Mouse (Mus musculus): ENCODE results near the gene Igsf3. TPM values are rescaled to one million over a fixed set of nuclear protein-coding genes. Genes with fewer than 3 reads are reported as not detected.

Gene Igsf3
- total and polyA plus RNA-seq, 2 experiments from 2014 or later = 84.2 to 102 TPM

DNA sequence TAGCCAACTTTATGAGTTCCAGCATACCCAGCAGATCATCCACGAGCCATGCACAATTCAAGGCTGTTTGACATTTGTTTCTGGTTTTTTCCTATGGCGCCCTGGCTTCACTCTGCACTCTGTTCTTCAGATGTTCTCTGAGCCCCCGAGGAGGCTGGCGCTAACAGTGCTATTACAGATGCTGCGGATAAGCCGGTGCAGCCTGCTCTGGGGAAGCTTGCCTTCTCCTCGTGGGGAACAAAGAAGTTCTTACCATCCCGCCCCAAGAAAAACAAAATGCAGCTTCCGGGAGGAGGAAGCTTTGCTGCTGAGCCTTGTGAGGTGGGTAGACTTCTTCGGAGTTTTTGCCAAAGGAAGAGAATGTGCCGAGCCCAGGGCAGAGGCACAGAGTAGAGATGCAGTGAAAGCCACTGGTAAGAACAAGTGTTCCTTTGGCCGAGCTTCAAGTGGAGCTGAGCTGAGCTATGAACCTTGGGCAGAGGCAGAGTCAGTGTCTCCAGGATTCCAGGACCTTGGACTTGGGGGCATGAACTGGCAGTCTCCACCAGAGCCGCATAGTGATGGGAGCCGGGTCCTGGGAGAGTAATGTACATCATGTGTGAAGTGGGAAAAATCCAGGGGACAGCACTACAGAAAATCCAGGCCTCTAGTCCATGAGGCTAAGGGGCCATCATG lies 125.3 kb downstream of the Igsf3 start:
- no peak overlapping the region for H3K4me2 ChIP-seq (ENCODE audit: low read depth, low read length, poor library complexity, severe bottlenecking)
- H3K4me1 ChIP-seq (ENCODE audit: insufficient read depth, low read length) = no peaks in the 10 kb centered on the region; the same call in 1 of the 2 replicates
- 31% methylated on average over 14 of the region's 14 CpGs for WGBS
- no peaks in the 10 kb centered on the region for H3K27me3 ChIP-seq (ENCODE audit: insufficient read depth, low read length)
- no peak for DNase-seq (ENCODE audit: low spot score)
- no peak overlapping the region for H3K9ac ChIP-seq (replicated peaks; ENCODE audit: low read length, poor library complexity, severe bottlenecking)
- no peak for TF ChIP-seq CTCF (IDR thresholded peaks at IDR 0.05)
- no peak overlapping the region for H3K27ac ChIP-seq (ENCODE audit: low read depth, low read length)
- H3K4me3 ChIP-seq (ENCODE audit: low read depth, low read length) = no peak overlapping the region
- H3K36me3 ChIP-seq (ENCODE audit: insufficient read depth, low read length) = no peaks in the 10 kb centered on the region
- no peak for ATAC-seq (ENCODE audit: low FRiP score)
- no peaks in the 10 kb centered on the region for H3K9me3 ChIP-seq (ENCODE audit: low read length)

- Histone ChIP-seq H3K27ac (ENCODE audit: low read depth, low read length) (no peak overlapping the region), H3K27me3 (ENCODE audit: insufficient read depth, low read length) (no peaks in the 10 kb centered on the region; the same call in 1 of the 2 replicates), H3K4me2 (ENCODE audit: low read depth, low read length, poor library complexity, severe bottlenecking) (no peak overlapping the region), H3K9me3 (ENCODE audit: low read length) (no peaks in the 10 kb centered on the region), H3K36me3 (ENCODE audit: insufficient read depth, low read length) (no peaks in the 10 kb centered on the region), H3K4me1 (ENCODE audit: insufficient read depth, low read length) (no peaks in the 10 kb centered on the region; the same call in 1 of the 2 replicates), H3K4me3 (ENCODE audit: low read depth, low read length) (no peak overlapping the region), H3K9ac (replicated peaks; ENCODE audit: low read length, poor library complexity, severe bottlenecking) (no peak overlapping the region)
- ATAC-seq (ENCODE audit: low FRiP score) (peak; percentile 76), DNase-seq (ENCODE audit: low spot score) (peak; percentile 92)
- WGBS = 27% methylated on average over 5 of the region's 5 CpGs
- TF ChIP-seq CTCF (IDR thresholded peaks at IDR 0.05) = peak; percentile 82
These were observed 129.3 kb downstream of the Igsf3 start for GRCm38 (mm10) chr3:101506179-101506578.

GRCm38 (mm10) chr3:101506970-101507702 lies 130.3 kb downstream of the Igsf3 start:
- no peak for TF ChIP-seq CTCF (IDR thresholded peaks at IDR 0.05)
- H3K36me3 ChIP-seq (ENCODE audit: insufficient read depth, low read length) = no peaks in the 10 kb centered on the region
- WGBS = 77% methylated on average over 13 of the region's 14 CpGs
- no peak overlapping the region for H3K4me3 ChIP-seq (ENCODE audit: low read depth, low read length)
- no peaks in the 10 kb centered on the region; the same call in 1 of the 2 replicates for H3K27me3 ChIP-seq (ENCODE audit: insufficient read depth, low read length)
- H3K9me3 ChIP-seq (ENCODE audit: low read length) = no peaks in the 10 kb centered on the region
- H3K27ac ChIP-seq (ENCODE audit: low read depth, low read length) = no peak overlapping the region
- H3K4me2 ChIP-seq (ENCODE audit: low read depth, low read length, poor library complexity, severe bottlenecking) = no peak overlapping the region
- H3K9ac ChIP-seq (replicated peaks; ENCODE audit: low read length, poor library complexity, severe bottlenecking) = no peak overlapping the region
- DNase-seq (ENCODE audit: low spot score) (no peak), ATAC-seq (ENCODE audit: low FRiP score) (no peak)
- no peaks in the 10 kb centered on the region; the same call in 1 of the 2 replicates for H3K4me1 ChIP-seq (ENCODE audit: insufficient read depth, low read length)

- TF ChIP-seq CTCF (IDR thresholded peaks at IDR 0.05) = no peak
- no peaks in the 10 kb centered on the region for H3K9me3 ChIP-seq (ENCODE audit: low read length)
- H3K4me2 ChIP-seq (ENCODE audit: low read depth, low read length, poor library complexity, severe bottlenecking) = no peak overlapping the region
- H3K9ac ChIP-seq (replicated peaks; ENCODE audit: low read length, poor library complexity, severe bottlenecking) = no peak overlapping the region
- H3K4me1 ChIP-seq (ENCODE audit: insufficient read depth, low read length) = no peaks in the 10 kb centered on the region; the same call in 1 of the 2 replicates
- no peaks in the 10 kb centered on the region; the same call in 1 of the 2 replicates for H3K27me3 ChIP-seq (ENCODE audit: insufficient read depth, low read length)
- no peak for ATAC-seq (ENCODE audit: low FRiP score)
- no peak overlapping the region for H3K4me3 ChIP-seq (ENCODE audit: low read depth, low read length)
- 78% methylated on average over 3 of the region's 3 CpGs for WGBS
- DNase-seq (ENCODE audit: low spot score) = no peak
- H3K27ac ChIP-seq (ENCODE audit: low read depth, low read length) = no peak overlapping the region
- H3K36me3 ChIP-seq (ENCODE audit: insufficient read depth, low read length) = no peaks in the 10 kb centered on the region
These were observed 130.9 kb downstream of the Igsf3 start for GRCm38 (mm10) chr3:101507766-101508165.

DNA sequence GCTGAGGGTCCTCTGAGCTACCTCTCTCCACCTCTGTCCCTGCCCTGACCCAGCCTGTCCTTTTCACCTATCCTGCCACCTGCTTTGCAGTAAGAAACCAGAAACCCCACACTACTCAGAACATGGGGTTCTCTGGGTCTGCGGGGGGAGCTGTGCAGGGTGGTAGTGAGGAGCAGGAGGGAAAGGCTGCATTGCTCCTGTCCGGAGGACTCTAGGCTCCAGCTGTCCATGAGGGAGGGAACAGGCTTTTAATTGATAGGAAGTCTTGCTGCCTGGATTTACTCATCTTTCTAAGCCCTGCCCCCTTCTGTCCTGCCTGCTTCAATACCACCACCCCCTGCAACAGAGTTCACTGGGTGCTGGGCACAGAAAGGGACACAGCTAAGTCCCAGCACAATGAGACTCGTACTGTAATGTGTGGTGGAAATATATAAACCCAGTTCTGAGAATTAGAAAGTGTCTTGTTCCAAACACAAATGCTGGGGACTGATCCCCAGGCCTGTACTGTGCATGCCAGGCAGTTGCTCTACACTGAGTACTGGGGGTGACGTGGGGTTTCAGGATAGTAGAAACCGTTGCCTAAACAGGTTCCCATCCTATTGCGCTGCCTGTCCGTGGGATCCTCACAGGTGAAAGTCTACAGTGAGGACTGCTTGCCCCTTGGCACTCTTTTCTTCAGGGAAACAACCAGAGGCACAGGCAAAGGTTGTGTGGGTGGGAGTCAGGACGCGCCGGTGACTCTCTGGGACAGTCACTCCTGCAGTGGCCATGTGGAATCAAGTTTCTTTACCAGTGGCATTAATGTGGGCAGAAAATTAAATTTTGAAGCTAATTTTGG lies 133.0 kb downstream of the Igsf3 start:
- Histone ChIP-seq H3K4me3 (ENCODE audit: low read depth, low read length) (no peak overlapping the region), H3K36me3 (ENCODE audit: insufficient read depth, low read length) (no peaks in the 10 kb centered on the region), H3K9ac (replicated peaks; ENCODE audit: low read length, poor library complexity, severe bottlenecking) (no peak overlapping the region), H3K27ac (ENCODE audit: low read depth, low read length) (no peak overlapping the region), H3K9me3 (ENCODE audit: low read length) (no peaks in the 10 kb centered on the region), H3K4me2 (ENCODE audit: low read depth, low read length, poor library complexity, severe bottlenecking) (no peak overlapping the region), H3K4me1 (ENCODE audit: insufficient read depth, low read length) (peaks cover 5% of the 10 kb centered on the region; the same call in 1 of the 2 replicates), H3K27me3 (ENCODE audit: insufficient read depth, low read length) (no peaks in the 10 kb centered on the region; the same call in 1 of the 2 replicates)
- ATAC-seq (ENCODE audit: low FRiP score) (no peak), DNase-seq (ENCODE audit: low spot score) (no peak)
- WGBS = 88% methylated on average over 10 of the region's 10 CpGs
- TF ChIP-seq CTCF (IDR thresholded peaks at IDR 0.05) = no peak

All from midbrain, postnatal 0 days (tissue).